Mouse (Mus musculus): ENCODE measurements around the gene Cabp4.

Gene Cabp4

GRCm38 (mm10) chr19:4164721-4165120 is 20.9 kb upstream of the Cabp4 start:
- DNase-seq (ENCODE audit: low spot score in 2 of 2), result no peak

GRCm38 (mm10) chr19:4164100-4164499 is 20.3 kb upstream of the Cabp4 start:
- DNase-seq (ENCODE audit: low spot score in 2 of 2), result no peak

GRCm38 (mm10) chr19:4163543-4163887 is 19.7 kb upstream of the Cabp4 start:
- DNase-seq (ENCODE audit: low spot score in 2 of 2), result no peak

- DNase-seq (ENCODE audit: low spot score in 2 of 2), result peak; percentile 98 to 99
These were observed 19.1 kb upstream of the Cabp4 start, which contains the start of gene Rps6kb2 for GRCm38 (mm10) chr19:4162646-4163542. Gene Rps6kb2, minus strand, starts transcription at chr19:4163354.

GRCm38 (mm10) chr19:4159049-4159448 is 15.2 kb upstream of the Cabp4 start:
- no peak for DNase-seq (ENCODE audit: low spot score in 2 of 2)

GRCm38 (mm10) chr19:4156771-4157170 is 12.9 kb upstream of the Cabp4 start:
- DNase-seq (ENCODE audit: low spot score in 2 of 2), result no peak

GRCm38 (mm10) chr19:4156073-4156579 is 12.3 kb upstream of the Cabp4 start:
- DNase-seq (ENCODE audit: low spot score in 2 of 2), result no peak

- DNase-seq (ENCODE audit: low spot score in 2 of 2), result no peak
These were observed 11.6 kb upstream of the Cabp4 start for GRCm38 (mm10) chr19:4155223-4156072.

GRCm38 (mm10) chr19:4154437-4155222 is 10.8 kb upstream of the Cabp4 start:
- DNase-seq (ENCODE audit: low spot score in 2 of 2), result no peak

- DNase-seq (ENCODE audit: low spot score in 2 of 2), result no peak
These were observed 9.4 kb upstream of the Cabp4 start, which contains the start of gene Ptprcap for GRCm38 (mm10) chr19:4153232-4153654. Gene Ptprcap, plus strand, starts transcription at chr19:4153604.

- no peak for DNase-seq (ENCODE audit: low spot score in 2 of 2)
These were observed 8.8 kb upstream of the Cabp4 start for GRCm38 (mm10) chr19:4152445-4153231.

- no peak for DNase-seq (ENCODE audit: low spot score in 2 of 2)
These were observed 8.1 kb upstream of the Cabp4 start for GRCm38 (mm10) chr19:4151898-4152297.

GRCm38 (mm10) chr19:4151488-4151860 is 7.6 kb upstream of the Cabp4 start:
- no peak for DNase-seq (ENCODE audit: low spot score in 2 of 2)

GRCm38 (mm10) chr19:4150567-4151487 is 7.0 kb upstream of the Cabp4 start:
- no peak for DNase-seq (ENCODE audit: low spot score in 2 of 2)

- DNase-seq (ENCODE audit: low spot score in 2 of 2), result no peak
These were observed 6.1 kb upstream of the Cabp4 start for GRCm38 (mm10) chr19:4149764-4150461.

GRCm38 (mm10) chr19:4149283-4149682 is 5.5 kb upstream of the Cabp4 start:
- no peak for DNase-seq (ENCODE audit: low spot score in 2 of 2)

GRCm38 (mm10) chr19:4148819-4149218 is 5.0 kb upstream of the Cabp4 start:
- no peak for DNase-seq (ENCODE audit: low spot score in 2 of 2)

GRCm38 (mm10) chr19:4148491-4148806 is 4.6 kb upstream of the Cabp4 start, which contains the start of gene Coro1b:
Gene Coro1b, plus strand, starts transcription at chr19:4148619.
- peak; percentile 91 to 95 for DNase-seq (ENCODE audit: low spot score in 2 of 2)

Data from frontal cortex, postnatal 36 days (tissue).